ENCODE assay signal across 8 mouse cellular contexts in genomic region chr2:94246851-94247471, GRCm38 (mm10).
DNase-seq lines count a peak whose midpoint lies in the region; ATAC-seq and TF ChIP-seq lines count a peak whose summit lies in the region.

No protein-coding gene starts in this region.

- ATAC-seq in embryonic facial prominence, embryonic 12.5 days (ENCODE audit: insufficient number of reproducible peaks, insufficient read depth, low FRiP score, low TSS enrichment) = no peak
- 0 out of 2 replicates have a peak, but pooled peaks have one; percentile 16 for ATAC-seq in intestine, postnatal 0 days
- ATAC-seq in neural tube, embryonic 11.5 days (ENCODE audit: insufficient read depth, low FRiP score, low TSS enrichment) = peak; percentile 83
- ATAC-seq in monocyte, adult 5-6 weeks (replicated peaks; ENCODE audit: insufficient number of reproducible peaks, low FRiP score, low TSS enrichment, poor library complexity, severe bottlenecking) = no peak

- no peaks in the 10 kb centered on the region; the same call in 1 of the 2 replicates for H3K4me1 ChIP-seq in embryonic facial prominence, embryonic 12.5 days
- no peaks in the 10 kb centered on the region for H3K4me1 ChIP-seq in intestine, postnatal 0 days (replicated peaks; ENCODE audit: control insufficient read depth, insufficient read depth, low read length)
- H3K4me1 ChIP-seq in neural tube, embryonic 11.5 days (ENCODE audit: control insufficient read depth, insufficient read depth, low read length) = peaks cover 4% of the 10 kb centered on the region; the same call in 1 of the 2 replicates

- TF ChIP-seq CTCF in intestine, postnatal 0 days (IDR thresholded peaks at IDR 0.05; ENCODE audit: low read depth) = no peak

- H3K9me3 ChIP-seq in embryonic facial prominence, embryonic 12.5 days = no peaks in the 10 kb centered on the region
- H3K9me3 ChIP-seq in intestine, postnatal 0 days (ENCODE audit: control insufficient read depth) = no peaks in the 10 kb centered on the region
- H3K9me3 ChIP-seq in neural tube, embryonic 11.5 days (ENCODE audit: control insufficient read depth, low read length) = no peaks in the 10 kb centered on the region

- WGBS in embryonic facial prominence, embryonic 12.5 days = 1% methylated on average over 30 of the region's 30 CpGs
- WGBS in intestine, postnatal 0 days = 3% methylated on average over 30 of the region's 30 CpGs
- WGBS in neural tube, embryonic 11.5 days = under 1% methylated on average over 30 of the region's 30 CpGs

- DNase-seq in adrenal gland, postnatal 14 days = peak; percentile 26
- no peak for DNase-seq in adrenal gland, postnatal 25 days
- DNase-seq in ES-CJ7 (ENCODE audit: low read depth, low spot score) = peak; percentile 75
- DNase-seq in neural tube, embryonic 11.5 days (ENCODE audit: low spot score) = peak; percentile 70
- no peak for DNase-seq in thymus, postnatal 10 days (ENCODE audit: low spot score in 2 of 2)

- peak overlapping the region; percentile 20; the same call in 1 of the 2 replicates for H3K4me3 ChIP-seq in embryonic facial prominence, embryonic 12.5 days
- H3K4me3 ChIP-seq in intestine, postnatal 0 days (ENCODE audit: low read depth, low read length) = no peak overlapping the region
- peak overlapping the region; percentile 31 for H3K4me3 ChIP-seq in neural tube, embryonic 11.5 days (ENCODE audit: low read depth, low read length)

- no peak overlapping the region for H3K9ac ChIP-seq in embryonic facial prominence, embryonic 12.5 days
- no peak overlapping the region for H3K9ac ChIP-seq in intestine, postnatal 0 days (ENCODE audit: low read depth, low read length)
- peak overlapping the region; percentile 50 for H3K9ac ChIP-seq in neural tube, embryonic 11.5 days (ENCODE audit: low read length)

- no peaks in the 10 kb centered on the region for H3K36me3 ChIP-seq in embryonic facial prominence, embryonic 12.5 days
- no peaks in the 10 kb centered on the region for H3K36me3 ChIP-seq in intestine, postnatal 0 days (ENCODE audit: control insufficient read depth, insufficient read depth)
- H3K36me3 ChIP-seq in neural tube, embryonic 11.5 days (ENCODE audit: control insufficient read depth, insufficient read depth, low read length) = no peaks in the 10 kb centered on the region

- no peak overlapping the region for H3K27ac ChIP-seq in embryonic facial prominence, embryonic 12.5 days
- H3K27ac ChIP-seq in intestine, postnatal 0 days (ENCODE audit: low read depth, low read length) = no peak overlapping the region
- H3K27ac ChIP-seq in neural tube, embryonic 11.5 days (ENCODE audit: low read depth, low read length) = peak overlapping the region; percentile 80

- peak overlapping the region; percentile 45 for H3K4me2 ChIP-seq in embryonic facial prominence, embryonic 12.5 days (replicated peaks)
- no peak overlapping the region for H3K4me2 ChIP-seq in intestine, postnatal 0 days (replicated peaks; ENCODE audit: low read depth)
- H3K4me2 ChIP-seq in neural tube, embryonic 11.5 days (ENCODE audit: low read depth) = peak overlapping the region; percentile 61

- peaks cover 79% of the 10 kb centered on the region for H3K27me3 ChIP-seq in embryonic facial prominence, embryonic 12.5 days
- peaks cover 56% of the 10 kb centered on the region for H3K27me3 ChIP-seq in intestine, postnatal 0 days (replicated peaks; ENCODE audit: control insufficient read depth, insufficient read depth, low read length)
- H3K27me3 ChIP-seq in neural tube, embryonic 11.5 days (ENCODE audit: control insufficient read depth, insufficient read depth, low read length) = peaks cover 57% of the 10 kb centered on the region

Comparison
In these comparisons a context has a peak if more than half of its experiments do, and no peak if none do; other contexts are left out.
1. DNase-seq: peak in adrenal gland, postnatal 14 days (single experiment), ES-CJ7 (single experiment) and neural tube, embryonic 11.5 days (single experiment); none in adrenal gland, postnatal 25 days (single experiment) and thymus, postnatal 10 days (0 of 2).
2. ATAC-seq: peak in intestine, postnatal 0 days (single experiment) and neural tube, embryonic 11.5 days (single experiment); none in embryonic facial prominence, embryonic 12.5 days (single experiment) and monocyte, adult 5-6 weeks (single experiment).